Mouse (Mus musculus): Measurements from ENCODE around the gene Coro6. TPM values are rescaled to one million over a fixed set of nuclear protein-coding genes. Genes with fewer than 3 reads are reported as not detected.
A peak's percentile ranks its signal among the peaks of the same experiment; 100 is the strongest.

Coro6 gene
- polyA plus RNA-seq, 1 experiment from 2014 or later: 0.45 TPM

GRCm38 (mm10) chr11:77516553-77517425 is 54.6 kb downstream of the Coro6 start:
- no peak for ATAC-seq (ENCODE audit: low read depth)
- WGBS (ENCODE audit: insufficient replicate concordance): 67% methylated on average over 5 of the region's 5 CpGs
- H3K9ac ChIP-seq (ENCODE audit: low read depth, low read length): no peak overlapping the region
- peaks cover 48% of the 10 kb centered on the region for H3K27me3 ChIP-seq (ENCODE audit: control insufficient read depth, insufficient read depth, low read depth, low read length)
- no peak overlapping the region for H3K4me2 ChIP-seq (ENCODE audit: low read depth, low read length)
- H3K27ac ChIP-seq (ENCODE audit: low read length): no peak overlapping the region
- no peaks in the 10 kb centered on the region for H3K9me3 ChIP-seq (replicated peaks; ENCODE audit: control insufficient read depth, low read length)
- no peaks in the 10 kb centered on the region for H3K36me3 ChIP-seq (ENCODE audit: control insufficient read depth, insufficient read depth)
- peaks cover 47% of the 10 kb centered on the region for H3K4me1 ChIP-seq (ENCODE audit: control insufficient read depth, low read depth, low read length)
- no peak overlapping the region for H3K4me3 ChIP-seq (ENCODE audit: low read depth, low read length)

GRCm38 (mm10) chr11:77518051-77518798 is 56.0 kb downstream of the Coro6 start:
- Histone ChIP-seq H3K9me3 (replicated peaks; ENCODE audit: control insufficient read depth, low read length) (no peaks in the 10 kb centered on the region), H3K4me2 (ENCODE audit: low read depth, low read length) (no peak overlapping the region), H3K9ac (ENCODE audit: low read depth, low read length) (no peak overlapping the region), H3K4me1 (ENCODE audit: control insufficient read depth, low read depth, low read length) (peaks cover 41% of the 10 kb centered on the region), H3K27me3 (ENCODE audit: control insufficient read depth, insufficient read depth, low read depth, low read length) (peaks cover 48% of the 10 kb centered on the region), H3K27ac (ENCODE audit: low read length) (peak overlapping the region; percentile 45), H3K36me3 (ENCODE audit: control insufficient read depth, insufficient read depth) (no peaks in the 10 kb centered on the region), H3K4me3 (ENCODE audit: low read depth, low read length) (no peak overlapping the region)
- 54% methylated on average over 27 of the region's 27 CpGs for WGBS (ENCODE audit: insufficient replicate concordance)
- no peak for ATAC-seq (ENCODE audit: low read depth)

DNA sequence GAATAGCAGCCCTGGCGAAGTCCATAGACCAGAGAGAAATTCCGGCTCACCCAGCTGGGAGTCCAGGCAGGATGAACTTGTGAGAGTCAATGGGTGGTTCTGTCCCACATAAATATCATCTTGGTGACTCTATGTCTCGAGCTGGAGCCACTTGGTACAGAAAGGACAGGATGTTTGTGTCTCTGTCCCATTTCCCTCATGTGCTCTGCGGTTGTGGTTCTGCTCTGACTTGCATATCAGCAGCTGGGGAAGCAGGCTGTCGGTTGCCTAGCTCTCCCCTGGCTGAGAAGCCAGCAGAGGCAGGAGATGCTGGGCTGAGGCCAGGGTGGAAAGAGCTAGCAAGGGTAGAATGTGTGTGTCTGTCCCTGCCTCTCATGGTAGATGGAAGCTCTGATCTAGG is 56.8 kb downstream of the Coro6 start, which contains the start of gene Gm10392:
Gene Gm10392, minus strand, starts transcription at position 156 of the 400 bp plus-strand sequence.
- peaks cover 33% of the 10 kb centered on the region for H3K4me1 ChIP-seq (ENCODE audit: control insufficient read depth, low read depth, low read length)
- WGBS (ENCODE audit: insufficient replicate concordance): 15% methylated on average over 5 of the region's 5 CpGs
- no peak within 1 kb of the TSS for H3K9ac ChIP-seq (ENCODE audit: low read depth, low read length)
- H3K4me3 ChIP-seq (ENCODE audit: low read depth, low read length): no peak within 1 kb of the TSS
- H3K27me3 ChIP-seq (ENCODE audit: control insufficient read depth, insufficient read depth, low read depth, low read length): peaks cover 48% of the 10 kb centered on the region
- no peaks in the 10 kb centered on the region for H3K36me3 ChIP-seq (ENCODE audit: control insufficient read depth, insufficient read depth)
- H3K4me2 ChIP-seq (ENCODE audit: low read depth, low read length): no peak within 1 kb of the TSS
- no peak for ATAC-seq (ENCODE audit: low read depth)
- peak within 1 kb of the TSS; percentile 52 for H3K27ac ChIP-seq (ENCODE audit: low read length)
- no peaks in the 10 kb centered on the region for H3K9me3 ChIP-seq (replicated peaks; ENCODE audit: control insufficient read depth, low read length)

Other genes with a start within 250 kb of the Coro6 start
- gene Ssh2, start 246.1 kb upstream of the Coro6 start, polyA plus RNA-seq (2015; fragmentation: Nextera tagmentation; extraction: Ambion mirVana): 4.2 and 4.7 TPM in 2 replicates
- 0.37 and 0.41 TPM in 2 replicates for gene Ankrd13b, start 27.3 kb downstream of the Coro6 start, polyA plus RNA-seq (2015; fragmentation: Nextera tagmentation; extraction: Ambion mirVana)
- gene Git1, start 31.2 kb downstream of the Coro6 start, polyA plus RNA-seq (2015; fragmentation: Nextera tagmentation; extraction: Ambion mirVana): 1.3 and 1.5 TPM in 2 replicates
- gene Abhd15, start 52.7 kb downstream of the Coro6 start, polyA plus RNA-seq (2015; fragmentation: Nextera tagmentation; extraction: Ambion mirVana): 3.9 and 5.1 TPM in 2 replicates
- gene Trp53i13, start 53.6 kb downstream of the Coro6 start, polyA plus RNA-seq (2015; fragmentation: Nextera tagmentation; extraction: Ambion mirVana): 3.4 and 3.7 TPM in 2 replicates
- gene Gm10392, start 56.8 kb downstream of the Coro6 start, polyA plus RNA-seq (2015; fragmentation: Nextera tagmentation; extraction: Ambion mirVana): 0.09 and 0.17 TPM in 2 replicates
- 3.6 TPM in 2 replicates for gene Taok1, start 145.4 kb downstream of the Coro6 start, polyA plus RNA-seq (2015; fragmentation: Nextera tagmentation; extraction: Ambion mirVana)
- 1.4 TPM in 2 replicates for gene Nufip2, start 223.7 kb downstream of the Coro6 start, polyA plus RNA-seq (2015; fragmentation: Nextera tagmentation; extraction: Ambion mirVana)

Measured in liver, embryonic 16.5 days (tissue).